Mouse (Mus musculus): ENCODE results near the gene Rars2.
"Not testable (repeated sequence)": the region's sequence is repeated elsewhere in the genome, so short reads cannot be mapped to it uniquely, and the experiment has no call there.

Rars2 gene

GRCm38 (mm10) chr4:34614630-34615094 lies at the start of gene Rars2, which contains the start of gene Orc3:
TSS of gene Rars2 (plus strand) at chr4:34614957.
TSS of gene Orc3 (minus strand) at chr4:34614944.
- DNase-seq (ENCODE audit: low read depth): peak; percentile 94

GRCm38 (mm10) chr4:34566226-34566625 lies 48.5 kb upstream of the Rars2 start:
- DNase-seq (ENCODE audit: low read depth): no peak

GRCm38 (mm10) chr4:34572876-34573275 lies 41.9 kb upstream of the Rars2 start:
- no peak for DNase-seq (ENCODE audit: low read depth)

- DNase-seq (ENCODE audit: low read depth): peak; percentile 18
Measured at GRCm38 (mm10) chr4:34577028-34577427, 37.7 kb upstream of the Rars2 start.

GRCm38 (mm10) chr4:34579215-34579614 lies 35.5 kb upstream of the Rars2 start:
- DNase-seq (ENCODE audit: low read depth): no peak

GRCm38 (mm10) chr4:34581489-34581888 lies 33.3 kb upstream of the Rars2 start:
- not testable (repeated sequence) for DNase-seq (ENCODE audit: low read depth)

- no peak for DNase-seq (ENCODE audit: low read depth)
Measured at GRCm38 (mm10) chr4:34581990-34582389, 32.8 kb upstream of the Rars2 start.

- no peak for DNase-seq (ENCODE audit: low read depth)
Measured at GRCm38 (mm10) chr4:34582476-34582875, 32.3 kb upstream of the Rars2 start.

GRCm38 (mm10) chr4:34583427-34583826 lies 31.3 kb upstream of the Rars2 start:
- DNase-seq (ENCODE audit: low read depth): no peak

- DNase-seq (ENCODE audit: low read depth): no peak
Measured at GRCm38 (mm10) chr4:34584871-34585607, 29.7 kb upstream of the Rars2 start.

GRCm38 (mm10) chr4:34603123-34603522 lies 11.6 kb upstream of the Rars2 start:
- no peak for DNase-seq (ENCODE audit: low read depth)

GRCm38 (mm10) chr4:34606658-34607057 lies 8.1 kb upstream of the Rars2 start:
- no peak for DNase-seq (ENCODE audit: low read depth)

- DNase-seq (ENCODE audit: low read depth): no peak
Measured at GRCm38 (mm10) chr4:34613571-34614145, 1.1 kb upstream of the Rars2 start.

- DNase-seq (ENCODE audit: low read depth): peak; percentile 46
Measured at GRCm38 (mm10) chr4:34615303-34615702, 546 bp downstream of the Rars2 start.

GRCm38 (mm10) chr4:34616146-34616545 lies 1.4 kb downstream of the Rars2 start:
- no peak for DNase-seq (ENCODE audit: low read depth)

GRCm38 (mm10) chr4:34625556-34625955 lies 10.8 kb downstream of the Rars2 start:
- DNase-seq (ENCODE audit: low read depth): no peak

GRCm38 (mm10) chr4:34626401-34626800 lies 11.6 kb downstream of the Rars2 start:
- no peak for DNase-seq (ENCODE audit: low read depth)

GRCm38 (mm10) chr4:34629956-34630355 lies 15.2 kb downstream of the Rars2 start:
- no peak for DNase-seq (ENCODE audit: low read depth)

GRCm38 (mm10) chr4:34634129-34634528 lies 19.4 kb downstream of the Rars2 start:
- no peak for DNase-seq (ENCODE audit: low read depth)

- no peak for DNase-seq (ENCODE audit: low read depth)
Measured at GRCm38 (mm10) chr4:34636036-34636435, 21.3 kb downstream of the Rars2 start.

GRCm38 (mm10) chr4:34637386-34637785 lies 22.6 kb downstream of the Rars2 start:
- no peak for DNase-seq (ENCODE audit: low read depth)

GRCm38 (mm10) chr4:34637851-34638250 lies 23.1 kb downstream of the Rars2 start:
- no peak for DNase-seq (ENCODE audit: low read depth)

GRCm38 (mm10) chr4:34639745-34640364 lies 25.1 kb downstream of the Rars2 start:
- DNase-seq (ENCODE audit: low read depth): no peak

Data from naive thymus-derived CD4-positive, alpha-beta T cell, adult 2 months (primary cell).